Mouse (Mus musculus): ENCODE data around the gene Tmigd1. TPM values are rescaled to one million over a fixed set of nuclear protein-coding genes. Genes with fewer than 3 reads are reported as not detected.

Gene Tmigd1
- total RNA-seq, 2 experiments from 2014 or later = not detected

Other genes starting within 250 kb of the Tmigd1 start
- gene Bhlha9, start 229.7 kb upstream of the Tmigd1 start, total RNA-seq (2021) = 1 to 10 TPM; 3.8 to 5.4 TPM
- under 1 TPM; 0.60 to 0.62 TPM for gene Trarg1, start 222.4 kb upstream of the Tmigd1 start, total RNA-seq (2021)
- 10 to 100 TPM; 35.6 to 43.9 TPM for gene Gosr1, start 138.6 kb upstream of the Tmigd1 start, total RNA-seq (2021)
- 10 to 100 TPM; 78.0 to 78.1 TPM for gene Cpd, start 55.1 kb upstream of the Tmigd1 start, total RNA-seq (2021)
- gene Blmh, start 22.6 kb downstream of the Tmigd1 start, total RNA-seq (2021) = 10 to 100 TPM; 85.0 to 91.7 TPM
- gene Slc6a4, start 96.4 kb downstream of the Tmigd1 start, total RNA-seq (2021) = under 1 TPM in 1 of 2 experiments, not detected in 1; 0.53 TPM
- 10 to 100 TPM; 16.1 to 17.2 TPM for gene Nsrp1, start 176.3 kb downstream of the Tmigd1 start, total RNA-seq (2021)